Mouse (Mus musculus) spleen, adult 12 weeks (tissue): ENCODE data around the gene Dgkh.
"Not testable (repeated sequence)": the region's sequence is repeated elsewhere in the genome, so short reads cannot be mapped to it uniquely, and the experiment has no call there.

ENCODE experiments used
- DNase-seq: peaks from one replicate; pipeline ENCODE4 v3.0.0; 2022; ENCODE audit warnings: low spot score

Gene Dgkh

GRCm38 (mm10) chr14:78627516-78628275, 104.9 kb downstream of the Dgkh start:
- DNase-seq, result no peak

GRCm38 (mm10) chr14:78618883-78619295, 113.7 kb downstream of the Dgkh start:
- DNase-seq, result no peak

- no peak for DNase-seq
Observed at GRCm38 (mm10) chr14:78613569-78613968, 119.0 kb downstream of the Dgkh start.

- no peak for DNase-seq
Observed at GRCm38 (mm10) chr14:78612111-78612788, 120.3 kb downstream of the Dgkh start.

GRCm38 (mm10) chr14:78594916-78595315, 137.7 kb downstream of the Dgkh start:
- no peak for DNase-seq

- DNase-seq, result no peak
Observed at GRCm38 (mm10) chr14:78592965-78593364, 139.6 kb downstream of the Dgkh start.

GRCm38 (mm10) chr14:78590335-78590734, 142.2 kb downstream of the Dgkh start:
- DNase-seq, result no peak

GRCm38 (mm10) chr14:78584222-78584621, 148.4 kb downstream of the Dgkh start:
- no peak for DNase-seq

- DNase-seq, result no peak
Observed at GRCm38 (mm10) chr14:78583168-78583567, 149.4 kb downstream of the Dgkh start.

- DNase-seq, result no peak
Observed at GRCm38 (mm10) chr14:78575899-78576298, 156.7 kb downstream of the Dgkh start.

GRCm38 (mm10) chr14:78568410-78568809, 164.2 kb downstream of the Dgkh start:
- DNase-seq, result no peak

- no peak for DNase-seq
Observed at GRCm38 (mm10) chr14:78566431-78566830, 166.1 kb downstream of the Dgkh start.

GRCm38 (mm10) chr14:78564292-78564691, 168.3 kb downstream of the Dgkh start:
- DNase-seq, result no peak

- DNase-seq, result no peak
Observed at GRCm38 (mm10) chr14:78563211-78563610, 169.4 kb downstream of the Dgkh start.

- no peak for DNase-seq
Observed at GRCm38 (mm10) chr14:78562121-78562520, 170.5 kb downstream of the Dgkh start.

GRCm38 (mm10) chr14:78559042-78559441, 173.5 kb downstream of the Dgkh start:
- DNase-seq, result no peak

GRCm38 (mm10) chr14:78554830-78555229, 177.7 kb downstream of the Dgkh start:
- DNase-seq, result not testable (repeated sequence)

GRCm38 (mm10) chr14:78553661-78554060, 178.9 kb downstream of the Dgkh start:
- DNase-seq, result no peak

GRCm38 (mm10) chr14:78548807-78549206, 183.8 kb downstream of the Dgkh start:
- DNase-seq, result no peak

- no peak for DNase-seq
Observed at GRCm38 (mm10) chr14:78541319-78541718, 191.3 kb downstream of the Dgkh start.

GRCm38 (mm10) chr14:78539821-78540220, 192.8 kb downstream of the Dgkh start:
- no peak for DNase-seq

GRCm38 (mm10) chr14:78538572-78539320, 193.8 kb downstream of the Dgkh start:
- no peak for DNase-seq

GRCm38 (mm10) chr14:78537551-78537950, 195.0 kb downstream of the Dgkh start:
- no peak for DNase-seq
